Mouse (Mus musculus) stomach, embryonic 14.5 days (tissue): ENCODE measurements at regions not wholly inside any gene's neighbourhood (a gene's known extent, or its start where the extent isn't known, plus 50 kb on each side); places are given as distances from the start of the nearest gene placed in this dataset.

Source experiments
- ATAC-seq: fragments of 200-750 bp; cut with Nextera tagmentation; 2 replicates; pipeline ENCODE4 v1.8.0; 2017; ENCODE audit warnings: low read depth, moderate TSS enrichment; ENCODE audit not compliant: insufficient number of reproducible peaks, insufficient read depth, low FRiP score
- H3K27ac ChIP-seq: fragments of 300-500 bp; sonication (generic); 2 replicates; pipeline ENCODE4 v1.5.1; 2014; ENCODE audit warnings: mild to moderate bottlenecking, low read length, moderate library complexity, mixed read lengths
- H3K27me3 ChIP-seq: fragments of 300-500 bp; sonication (generic); 2 replicates; pipeline ENCODE4 v1.6.1; 2014; ENCODE audit warnings: low read length, control low read depth, mixed read lengths; ENCODE audit not compliant: control insufficient read depth, insufficient read depth
- H3K36me3 ChIP-seq: fragments of 300-500 bp; sonication (generic); 2 replicates; pipeline ENCODE4 v1.6.1; 2014; ENCODE audit warnings: mild to moderate bottlenecking, control low read depth, low read length, moderate library complexity, mixed read lengths; ENCODE audit not compliant: control insufficient read depth, insufficient read depth
- H3K4me1 ChIP-seq: fragments of 300-500 bp; sonication (generic); 2 replicates; pipeline ENCODE4 v1.6.1; 2014; ENCODE audit warnings: low read length, control low read depth, mixed read lengths; ENCODE audit not compliant: control insufficient read depth, insufficient read depth
- H3K4me2 ChIP-seq: fragments of 300-500 bp; sonication (generic); replicated peaks from 2 replicates; pipeline ENCODE4 v1.6.1; 2014; ENCODE audit warnings: low read depth, low read length, control low read depth
- H3K4me3 ChIP-seq: fragments of 300-500 bp; sonication (generic); 2 replicates; pipeline ENCODE4 v1.5.1; 2014; ENCODE audit warnings: low read depth, low read length, control low read depth
- H3K9ac ChIP-seq: fragments of 300-500 bp; sonication (generic); replicated peaks from 2 replicates; pipeline ENCODE4 v1.6.1; 2014; ENCODE audit warnings: low read depth, mild to moderate bottlenecking, control low read depth, low read length, moderate library complexity, mixed read lengths
- H3K9me3 ChIP-seq: fragments of 300-500 bp; sonication (generic); 2 replicates; pipeline ENCODE4 v1.6.1; 2016; ENCODE audit warnings: low read depth, low read length, control low read depth; ENCODE audit not compliant: control insufficient read depth
- WGBS: fragments of 180-500 bp; shearing (Covaris S2); extraction: QIAGEN DNeasy Blood & Tissue Kit; methylation state at CpG from one replicate; pipeline ENCODE4 v1.1.7; 2014; 5-methylcytosine and 5-hydroxymethylcytosine counted together

- peak overlapping the region; percentile 33; the same call in 1 of the 2 replicates for H3K27ac ChIP-seq
Measured at GRCm38 (mm10) chr16:87645526-87646434, 53.0 kb upstream of the Bach1 start.

GRCm38 (mm10) chr16:87646435-87647062 is 52.2 kb upstream of the Bach1 start:
- no peak overlapping the region for H3K9ac ChIP-seq
- no peak overlapping the region for H3K4me2 ChIP-seq
- H3K27me3 ChIP-seq: no peaks in the 10 kb centered on the region
- no peak overlapping the region for H3K4me3 ChIP-seq
- ATAC-seq: no peak
- H3K27ac ChIP-seq: no peak overlapping the region
- H3K4me1 ChIP-seq: peaks cover 12% of the 10 kb centered on the region; the same call in 1 of the 2 replicates
- 47% methylated on average over 9 of the region's 9 CpGs for WGBS
- H3K36me3 ChIP-seq: no peaks in the 10 kb centered on the region
- no peaks in the 10 kb centered on the region for H3K9me3 ChIP-seq

More at GRCm38 (mm10) chr16:87645526-87646434, 53.0 kb upstream of the Bach1 start:
- H3K4me2 ChIP-seq: no peak overlapping the region
- WGBS: 40% methylated on average over 12 of the region's 12 CpGs
- H3K9ac ChIP-seq: no peak overlapping the region
- H3K36me3 ChIP-seq: no peaks in the 10 kb centered on the region
- no peaks in the 10 kb centered on the region for H3K9me3 ChIP-seq
- no peaks in the 10 kb centered on the region for H3K27me3 ChIP-seq
- H3K4me1 ChIP-seq: peaks cover 12% of the 10 kb centered on the region; the same call in 1 of the 2 replicates
- no peak overlapping the region for H3K4me3 ChIP-seq
- no peak for ATAC-seq
